Mouse (Mus musculus) fat pad, adult 2 months (tissue): Measurements from ENCODE around the gene Chst10.

Experiments used
- DNase-seq: peaks from one replicate; pipeline ENCODE4 v3.0.0-alpha.2; 2011; ENCODE audit warnings: low read depth, low spot score; ENCODE audit errors: extremely low read depth

The Chst10 gene

GRCm38 (mm10) chr1:38817268-38817667 is 80.7 kb downstream of the Chst10 start:
- no peak for DNase-seq

DNA sequence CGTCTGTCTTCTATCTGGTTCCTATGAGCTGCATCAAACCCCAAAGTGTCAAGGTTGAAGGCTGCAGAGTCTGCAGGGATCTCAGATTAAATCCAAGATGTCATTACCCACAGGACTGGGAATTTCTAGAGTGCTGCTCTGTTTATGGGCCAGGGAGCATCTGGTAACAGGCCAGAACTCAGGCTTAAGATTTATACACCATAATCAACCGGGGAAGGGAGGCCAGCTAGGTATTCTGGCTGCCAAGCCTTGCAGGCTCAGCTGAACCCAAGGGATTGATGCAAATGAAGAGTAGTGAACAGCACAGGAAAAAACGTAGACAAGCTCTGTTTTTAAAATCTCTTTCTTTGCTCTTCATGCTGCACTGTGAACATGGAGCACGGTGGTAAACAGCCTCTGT is 81.7 kb downstream of the Chst10 start:
- no peak for DNase-seq
